ENCODE assay signal across 13 mouse cellular contexts in the genomic region with DNA sequence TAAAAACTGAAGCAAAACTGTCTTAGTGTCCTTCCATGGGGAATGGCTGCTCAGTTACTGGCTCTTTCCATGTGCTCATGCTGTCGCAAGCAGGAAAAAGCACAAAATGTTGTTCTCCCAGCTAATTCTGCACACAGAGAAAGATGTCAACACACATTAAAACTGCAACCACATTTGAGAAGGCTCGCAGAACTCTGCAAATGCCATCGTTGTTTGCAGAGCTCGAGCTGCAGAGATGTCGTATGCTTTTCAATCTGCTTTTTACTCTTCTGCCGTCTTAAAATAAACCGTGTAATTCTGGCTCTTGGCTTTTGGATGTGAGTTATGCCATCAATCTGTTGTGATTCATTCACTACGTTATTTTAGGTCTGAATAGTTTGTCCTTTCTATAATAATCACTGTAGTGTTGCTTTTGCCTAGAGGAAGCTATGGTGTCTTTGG.
A peak's percentile ranks its signal among the peaks of the same experiment; 100 is the strongest.
DNase-seq lines count a peak whose midpoint lies in the region; ATAC-seq lines count a peak whose summit lies in the region.
"Had no signal": no experiment of that assay in that cellular context is flagged by ENCODE, and none has a peak within 500 bp of the region (broad histone marks: within the 10 kb centered on the region; RNA-seq: fewer than 3 reads in every experiment).

No protein-coding gene starts in this region.

- H3K27me3 ChIP-seq in midbrain, embryonic 16.5 days (ENCODE audit: control insufficient read depth, insufficient read depth, low read depth, low read length) = no peaks in the 10 kb centered on the region
- H3K27me3 ChIP-seq: CH12.LX; limb, embryonic 15.5 days had no signal

- no peaks in the 10 kb centered on the region for H3K36me3 ChIP-seq in midbrain, embryonic 16.5 days (ENCODE audit: control insufficient read depth, insufficient read depth, low read length)
- H3K36me3 ChIP-seq: limb, embryonic 15.5 days; midbrain, embryonic 12.5 days had no signal

- H3K4me1 ChIP-seq in midbrain, embryonic 16.5 days (ENCODE audit: control insufficient read depth, insufficient read depth, low read length) = peaks cover 27% of the 10 kb centered on the region
- H3K4me1 ChIP-seq: limb, embryonic 15.5 days had no signal

- peaks cover 3% of the 10 kb centered on the region; the same call in 1 of the 2 replicates for H3K9me3 ChIP-seq in midbrain, embryonic 16.5 days (replicated peaks; ENCODE audit: control insufficient read depth, low read length, poor library complexity, severe bottlenecking)
- H3K9me3 ChIP-seq: limb, embryonic 15.5 days had no signal

- no peak overlapping the region; the same call in 1 of the 2 replicates for H3K4me2 ChIP-seq in midbrain, embryonic 16.5 days (ENCODE audit: low read length)
- H3K4me2 ChIP-seq: limb, embryonic 15.5 days had no signal

- WGBS in midbrain, embryonic 16.5 days = 28% methylated on average over 8 of the region's 8 CpGs

- H3K4me3 ChIP-seq in midbrain, embryonic 16.5 days (ENCODE audit: low read depth, low read length) = no peak overlapping the region
- H3K4me3 ChIP-seq: limb, embryonic 15.5 days; midbrain, embryonic 12.5 days had no signal

- H3K27ac ChIP-seq in midbrain, embryonic 16.5 days (ENCODE audit: low read length) = peak overlapping the region; percentile 80
- H3K27ac ChIP-seq: limb, embryonic 15.5 days had no signal

- peak; percentile 80 for ATAC-seq in frontal cortex, adult (ENCODE audit: low TSS enrichment)
- no peak for ATAC-seq in midbrain, embryonic 16.5 days
- ATAC-seq in activated CD4-positive, CD25-positive, alpha-beta regulatory T cell, adult 4 months = no peak

- peak; percentile 56 for DNase-seq in Muller cell, postnatal 12 days (ENCODE audit: inconsistent ontology term)
- DNase-seq in layer of hippocampus, adult 9-10 months (ENCODE audit: low spot score) = peak; percentile 65
- DNase-seq in adrenal gland, adult 18-20 months (ENCODE audit: low spot score in 2 of 2) = no peak
- DNase-seq in lung, postnatal 4 days = no peak
- DNase-seq in gastrocnemius, adult 18-20 months (ENCODE audit: low spot score) = no peak
- DNase-seq: cerebellum, postnatal 36 days; gastrocnemius, postnatal 25 days had no signal

- 0 out of 2 replicates have a peak overlapping the region, but pooled peaks have one; percentile 2 for H3K9ac ChIP-seq in midbrain, embryonic 16.5 days (ENCODE audit: low read depth, low read length)
- H3K9ac ChIP-seq: limb, embryonic 15.5 days; midbrain, embryonic 12.5 days had no signal

Comparison
In these comparisons a context has a peak if more than half of its experiments do, and no peak if none do; other contexts are left out.
1. DNase-seq: peak in Muller cell, postnatal 12 days (single experiment) and layer of hippocampus, adult 9-10 months (single experiment); none in adrenal gland, adult 18-20 months (0 of 2), lung, postnatal 4 days (0 of 2) and gastrocnemius, adult 18-20 months (single experiment).